Mouse (Mus musculus) ES-Bruce4 (cell line): Measurements from ENCODE around the gene Tln1.

Experiments
- CTCF ChIP-seq: IDR thresholded peaks from one replicate; pipeline ENCODE4 v1.8.1; 2011; ENCODE audit warnings: low read depth, low read length
- EP300 ChIP-seq: IDR thresholded peaks from 2 replicates; pipeline ENCODE4 v1.6.1; 2011; ENCODE audit warnings: low read depth, low read length; ENCODE audit not compliant: insufficient read depth

- TF ChIP-seq CTCF: no peak
- TF ChIP-seq EP300: no peak
These were observed 41.6 kb upstream of the Tln1 start for GRCm38 (mm10) chr4:43604099-43604498.
